Mouse (Mus musculus): ENCODE results near the gene Aspa. TPM values are rescaled to one million over a fixed set of nuclear protein-coding genes. Genes with fewer than 3 reads are reported as not detected.
"Not testable (repeated sequence)": the region's sequence is repeated elsewhere in the genome, so short reads cannot be mapped to it uniquely, and the experiment has no call there.

Gene Aspa
- 0.37 and 0.60 TPM in 2 replicates for polyA plus RNA-seq (2016; fragmentation: Nextera tagmentation; extraction: Ambion mirVana)

- H3K4me1 ChIP-seq: no peaks in the 10 kb centered on the region
- H3K9ac ChIP-seq: no peak within 1 kb of the TSS
- H3K4me2 ChIP-seq (replicated peaks): no peak within 1 kb of the TSS
- no peaks in the 10 kb centered on the region for H3K9me3 ChIP-seq
- ATAC-seq (ENCODE audit: insufficient number of reproducible peaks, insufficient read depth, low FRiP score, low TSS enrichment): no peak
- no peaks in the 10 kb centered on the region for H3K27me3 ChIP-seq
- no peak within 1 kb of the TSS for H3K27ac ChIP-seq
- H3K4me3 ChIP-seq: no peak within 1 kb of the TSS
- H3K36me3 ChIP-seq: no peaks in the 10 kb centered on the region
- whole genome bisulfite sequencing: 78% methylated on average over 27 of the region's 27 CpGs
These were observed at the start of gene Aspa, which contains the start of the genes Gm49340 and Spata22 for GRCm38 (mm10) chr11:73329442-73329841. Gene Aspa, minus strand, starts transcription at chr11:73329596. Gene Gm49340, plus strand, starts transcription at chr11:73329741. Gene Spata22, plus strand, starts transcription at chr11:73329741.

- H3K4me1 ChIP-seq: no peaks in the 10 kb centered on the region
- no peak within 1 kb of the TSS for H3K4me3 ChIP-seq
- no peak within 1 kb of the TSS for H3K9ac ChIP-seq
- no peaks in the 10 kb centered on the region for H3K36me3 ChIP-seq
- H3K27ac ChIP-seq: no peak within 1 kb of the TSS
- WGBS: 85% methylated on average over 2 of the region's 2 CpGs
- 0 out of 2 replicates have a peak, but pooled peaks cover 3% of the 10 kb centered on the region for H3K9me3 ChIP-seq
- no peak within 1 kb of the TSS for H3K4me2 ChIP-seq (replicated peaks)
- ATAC-seq (ENCODE audit: insufficient number of reproducible peaks, insufficient read depth, low FRiP score, low TSS enrichment): no peak
- H3K27me3 ChIP-seq: no peaks in the 10 kb centered on the region
These were observed 41.5 kb upstream of the Aspa start, which contains the start of gene Olfr376 for GRCm38 (mm10) chr11:73370946-73371345. Gene Olfr376, plus strand, starts transcription at chr11:73371246.

GRCm38 (mm10) chr11:73350483-73350882, 21.1 kb upstream of the Aspa start, which contains the start of gene Olfr20:
Gene Olfr20, plus strand, starts transcription at chr11:73350783.
- 45% methylated on average over 3 of the region's 3 CpGs for WGBS
- ATAC-seq (ENCODE audit: insufficient number of reproducible peaks, insufficient read depth, low FRiP score, low TSS enrichment): no peak
- Histone ChIP-seq H3K4me2 (replicated peaks) (no peak within 1 kb of the TSS), H3K36me3 (no peaks in the 10 kb centered on the region), H3K27ac (no peak within 1 kb of the TSS), H3K27me3 (no peaks in the 10 kb centered on the region), H3K4me3 (no peak within 1 kb of the TSS), H3K9ac (no peak within 1 kb of the TSS), H3K4me1 (no peaks in the 10 kb centered on the region), H3K9me3 (no peaks in the 10 kb centered on the region)

- Histone ChIP-seq H3K4me2 (replicated peaks) (no peak overlapping the region), H3K27ac (no peak overlapping the region), H3K4me1 (no peaks in the 10 kb centered on the region), H3K27me3 (no peaks in the 10 kb centered on the region), H3K9ac (no peak overlapping the region), H3K9me3 (no peaks in the 10 kb centered on the region), H3K36me3 (no peaks in the 10 kb centered on the region), H3K4me3 (no peak overlapping the region)
- no peak for ATAC-seq (ENCODE audit: insufficient number of reproducible peaks, insufficient read depth, low FRiP score, low TSS enrichment)
- 73% methylated on average over 4 of the region's 4 CpGs for WGBS
These were observed 7.5 kb upstream of the Aspa start for GRCm38 (mm10) chr11:73336919-73337318.

- H3K27me3 ChIP-seq: no peaks in the 10 kb centered on the region
- no peak overlapping the region for H3K4me2 ChIP-seq (replicated peaks)
- no peak for ATAC-seq (ENCODE audit: insufficient number of reproducible peaks, insufficient read depth, low FRiP score, low TSS enrichment)
- H3K4me1 ChIP-seq: no peaks in the 10 kb centered on the region
- no peak overlapping the region for H3K4me3 ChIP-seq
- no peak overlapping the region for H3K9ac ChIP-seq
- WGBS: 72% methylated on average over 2 of the region's 2 CpGs
- H3K9me3 ChIP-seq: no peaks in the 10 kb centered on the region
- no peaks in the 10 kb centered on the region for H3K36me3 ChIP-seq
- no peak overlapping the region for H3K27ac ChIP-seq
These were observed 4.0 kb upstream of the Aspa start for GRCm38 (mm10) chr11:73333357-73333756.

GRCm38 (mm10) chr11:73327361-73327760, 2.0 kb downstream of the Aspa start:
- Histone ChIP-seq H3K4me2 (replicated peaks) (no peak overlapping the region), H3K36me3 (no peaks in the 10 kb centered on the region), H3K27me3 (no peaks in the 10 kb centered on the region), H3K9ac (no peak overlapping the region), H3K9me3 (no peaks in the 10 kb centered on the region), H3K27ac (no peak overlapping the region), H3K4me1 (no peaks in the 10 kb centered on the region), H3K4me3 (no peak overlapping the region)
- no peak for ATAC-seq (ENCODE audit: insufficient number of reproducible peaks, insufficient read depth, low FRiP score, low TSS enrichment)
- 75% methylated on average over 4 of the region's 4 CpGs for WGBS

GRCm38 (mm10) chr11:73326485-73326886, 2.9 kb downstream of the Aspa start:
- no peak overlapping the region for H3K4me2 ChIP-seq (replicated peaks)
- 35% methylated on average over 12 of the region's 12 CpGs for WGBS
- no peaks in the 10 kb centered on the region for H3K27me3 ChIP-seq
- H3K9ac ChIP-seq: no peak overlapping the region
- H3K9me3 ChIP-seq: no peaks in the 10 kb centered on the region
- no peak overlapping the region for H3K27ac ChIP-seq
- no peak overlapping the region for H3K4me3 ChIP-seq
- no peak for ATAC-seq (ENCODE audit: insufficient number of reproducible peaks, insufficient read depth, low FRiP score, low TSS enrichment)
- H3K36me3 ChIP-seq: no peaks in the 10 kb centered on the region
- H3K4me1 ChIP-seq: no peaks in the 10 kb centered on the region

GRCm38 (mm10) chr11:73323906-73324830, 5.2 kb downstream of the Aspa start:
- no peak for ATAC-seq (ENCODE audit: insufficient number of reproducible peaks, insufficient read depth, low FRiP score, low TSS enrichment)
- Histone ChIP-seq H3K27me3 (no peaks in the 10 kb centered on the region), H3K27ac (no peak overlapping the region), H3K9me3 (no peaks in the 10 kb centered on the region), H3K9ac (no peak overlapping the region), H3K4me2 (replicated peaks) (no peak overlapping the region), H3K4me1 (no peaks in the 10 kb centered on the region), H3K4me3 (no peak overlapping the region), H3K36me3 (no peaks in the 10 kb centered on the region)
- WGBS: 67% methylated on average over 9 of the region's 9 CpGs

GRCm38 (mm10) chr11:73321064-73321463, 8.3 kb downstream of the Aspa start:
- not testable (repeated sequence) for H3K27ac ChIP-seq; H3K4me2 ChIP-seq (replicated peaks); H3K4me3 ChIP-seq; H3K9me3 ChIP-seq; ATAC-seq (ENCODE audit: insufficient number of reproducible peaks, insufficient read depth, low FRiP score, low TSS enrichment); H3K9ac ChIP-seq; H3K27me3 ChIP-seq; H3K4me1 ChIP-seq; H3K36me3 ChIP-seq
- WGBS: 93% methylated on average over 13 of the region's 13 CpGs

GRCm38 (mm10) chr11:73318581-73318980, 10.8 kb downstream of the Aspa start:
- H3K27ac ChIP-seq; H3K4me2 ChIP-seq (replicated peaks); H3K9ac ChIP-seq; H3K4me1 ChIP-seq; H3K27me3 ChIP-seq; H3K36me3 ChIP-seq; ATAC-seq (ENCODE audit: insufficient number of reproducible peaks, insufficient read depth, low FRiP score, low TSS enrichment); H3K9me3 ChIP-seq; H3K4me3 ChIP-seq: not testable (repeated sequence)
- WGBS: 84% methylated on average over 2 of the region's 2 CpGs

GRCm38 (mm10) chr11:73315961-73316360, 13.4 kb downstream of the Aspa start:
- Histone ChIP-seq H3K9me3 (no peaks in the 10 kb centered on the region), H3K27ac (no peak overlapping the region), H3K4me3 (no peak overlapping the region), H3K4me1 (no peaks in the 10 kb centered on the region), H3K4me2 (replicated peaks) (no peak overlapping the region), H3K9ac (no peak overlapping the region), H3K27me3 (no peaks in the 10 kb centered on the region), H3K36me3 (no peaks in the 10 kb centered on the region)
- no peak for ATAC-seq (ENCODE audit: insufficient number of reproducible peaks, insufficient read depth, low FRiP score, low TSS enrichment)
- 46% methylated on average over 3 of the region's 3 CpGs for WGBS

GRCm38 (mm10) chr11:73303123-73303522, 26.3 kb downstream of the Aspa start:
- Histone ChIP-seq H3K4me1 (no peaks in the 10 kb centered on the region), H3K36me3 (no peaks in the 10 kb centered on the region), H3K27ac (no peak overlapping the region), H3K9ac (no peak overlapping the region), H3K9me3 (no peaks in the 10 kb centered on the region), H3K4me3 (no peak overlapping the region), H3K4me2 (replicated peaks) (no peak overlapping the region), H3K27me3 (no peaks in the 10 kb centered on the region)
- 34% methylated on average over 2 of the region's 2 CpGs for WGBS
- ATAC-seq (ENCODE audit: insufficient number of reproducible peaks, insufficient read depth, low FRiP score, low TSS enrichment): no peak

All from embryonic facial prominence, embryonic 12.5 days (tissue).